Mouse (Mus musculus): ENCODE measurements around the gene Dhx8. TPM values are rescaled to one million over a fixed set of nuclear protein-coding genes. Genes with fewer than 3 reads are reported as not detected.

Gene Dhx8
- polyA plus RNA-seq, 1 experiment, result 3.8 TPM

- H3K27me3 ChIP-seq (replicated peaks), result peaks cover 2% of the 10 kb centered on the region
- no peak overlapping the region for H3K4me3 ChIP-seq (replicated peaks)
These were observed 32.7 kb upstream of the Dhx8 start for GRCm38 (mm10) chr11:101699991-101700390.

GRCm38 (mm10) chr11:101700446-101700845 is 32.3 kb upstream of the Dhx8 start:
- peaks cover 6% of the 10 kb centered on the region; the same call in 1 of the 2 replicates for H3K9me3 ChIP-seq
- TF ChIP-seq GATA1 (IDR thresholded peaks at IDR 0.05; ENCODE audit: borderline replicate concordance, low read length) (no peak), FLI1 (IDR thresholded peaks at IDR 0.05; ENCODE audit: low read length) (no peak)
- peak overlapping the region; percentile 50 for H3K4me3 ChIP-seq (replicated peaks)
- peaks cover 37% of the 10 kb centered on the region for H3K4me1 ChIP-seq
- H3K27me3 ChIP-seq (replicated peaks), result peaks cover 2% of the 10 kb centered on the region
- H3K36me3 ChIP-seq (replicated peaks; ENCODE audit: low read length), result no peaks in the 10 kb centered on the region

More at GRCm38 (mm10) chr11:101699991-101700390, 32.7 kb upstream of the Dhx8 start:
- Histone ChIP-seq H3K4me1 (peaks cover 42% of the 10 kb centered on the region), H3K36me3 (replicated peaks; ENCODE audit: low read length) (no peaks in the 10 kb centered on the region), H3K9me3 (peaks cover 6% of the 10 kb centered on the region; the same call in 1 of the 2 replicates)
- TF ChIP-seq FLI1 (IDR thresholded peaks at IDR 0.05; ENCODE audit: low read length) (no peak), GATA1 (IDR thresholded peaks at IDR 0.05; ENCODE audit: borderline replicate concordance, low read length) (no peak)

GRCm38 (mm10) chr11:101704081-101704480 is 28.6 kb upstream of the Dhx8 start:
- Histone ChIP-seq H3K27me3 (replicated peaks) (peaks cover 2% of the 10 kb centered on the region), H3K36me3 (replicated peaks; ENCODE audit: low read length) (no peaks in the 10 kb centered on the region), H3K4me1 (peaks cover 26% of the 10 kb centered on the region), H3K4me3 (replicated peaks) (no peak overlapping the region), H3K9me3 (no peaks in the 10 kb centered on the region)
- TF ChIP-seq FLI1 (IDR thresholded peaks at IDR 0.05; ENCODE audit: low read length) (no peak), GATA1 (IDR thresholded peaks at IDR 0.05; ENCODE audit: borderline replicate concordance, low read length) (no peak)

- no peak for TF ChIP-seq FLI1 (IDR thresholded peaks at IDR 0.05; ENCODE audit: low read length)
- no peak for TF ChIP-seq GATA1 (IDR thresholded peaks at IDR 0.05; ENCODE audit: borderline replicate concordance, low read length)
- H3K36me3 ChIP-seq (replicated peaks; ENCODE audit: low read length), result no peaks in the 10 kb centered on the region
- H3K27me3 ChIP-seq (replicated peaks), result peaks cover 2% of the 10 kb centered on the region
- H3K9me3 ChIP-seq, result 0 out of 2 replicates have a peak, but pooled peaks cover 3% of the 10 kb centered on the region
- peaks cover 19% of the 10 kb centered on the region for H3K4me1 ChIP-seq
- H3K4me3 ChIP-seq (replicated peaks), result no peak overlapping the region
These were observed 25.8 kb upstream of the Dhx8 start for GRCm38 (mm10) chr11:101706764-101707448.

- Histone ChIP-seq H3K36me3 (replicated peaks; ENCODE audit: low read length) (no peaks in the 10 kb centered on the region), H3K27me3 (replicated peaks) (peaks cover 2% of the 10 kb centered on the region), H3K4me3 (replicated peaks) (peak overlapping the region; percentile 72), H3K4me1 (peaks cover 19% of the 10 kb centered on the region), H3K9me3 (0 out of 2 replicates have a peak, but pooled peaks cover 3% of the 10 kb centered on the region)
- no peak for TF ChIP-seq GATA1 (IDR thresholded peaks at IDR 0.05; ENCODE audit: borderline replicate concordance, low read length)
- TF ChIP-seq FLI1 (IDR thresholded peaks at IDR 0.05; ENCODE audit: low read length), result no peak
These were observed 24.2 kb upstream of the Dhx8 start for GRCm38 (mm10) chr11:101708482-101708881.

- Histone ChIP-seq H3K27me3 (replicated peaks) (peaks cover 7% of the 10 kb centered on the region), H3K9me3 (0 out of 2 replicates have a peak, but pooled peaks cover 3% of the 10 kb centered on the region), H3K36me3 (replicated peaks; ENCODE audit: low read length) (no peaks in the 10 kb centered on the region), H3K4me3 (replicated peaks) (no peak overlapping the region), H3K4me1 (peaks cover 16% of the 10 kb centered on the region)
- no peak for TF ChIP-seq GATA1 (IDR thresholded peaks at IDR 0.05; ENCODE audit: borderline replicate concordance, low read length)
- TF ChIP-seq FLI1 (IDR thresholded peaks at IDR 0.05; ENCODE audit: low read length), result no peak
These were observed 19.9 kb upstream of the Dhx8 start for GRCm38 (mm10) chr11:101712811-101713210.

GRCm38 (mm10) chr11:101714012-101714411 is 18.7 kb upstream of the Dhx8 start:
- no peak overlapping the region for H3K4me3 ChIP-seq (replicated peaks)
- H3K9me3 ChIP-seq, result 0 out of 2 replicates have a peak, but pooled peaks cover 3% of the 10 kb centered on the region
- peaks cover 9% of the 10 kb centered on the region for H3K27me3 ChIP-seq (replicated peaks)
- no peaks in the 10 kb centered on the region for H3K36me3 ChIP-seq (replicated peaks; ENCODE audit: low read length)
- TF ChIP-seq FLI1 (IDR thresholded peaks at IDR 0.05; ENCODE audit: low read length), result no peak
- TF ChIP-seq GATA1 (IDR thresholded peaks at IDR 0.05; ENCODE audit: borderline replicate concordance, low read length), result no peak
- peaks cover 5% of the 10 kb centered on the region for H3K4me1 ChIP-seq

GRCm38 (mm10) chr11:101718324-101718723 is 14.4 kb upstream of the Dhx8 start:
- Histone ChIP-seq H3K9me3 (no peaks in the 10 kb centered on the region), H3K4me1 (peaks cover 7% of the 10 kb centered on the region), H3K4me3 (replicated peaks) (no peak overlapping the region), H3K36me3 (replicated peaks; ENCODE audit: low read length) (no peaks in the 10 kb centered on the region), H3K27me3 (replicated peaks) (peaks cover 9% of the 10 kb centered on the region)
- TF ChIP-seq GATA1 (IDR thresholded peaks at IDR 0.05; ENCODE audit: borderline replicate concordance, low read length) (no peak), FLI1 (IDR thresholded peaks at IDR 0.05; ENCODE audit: low read length) (no peak)

- Histone ChIP-seq H3K36me3 (replicated peaks; ENCODE audit: low read length) (no peaks in the 10 kb centered on the region), H3K27me3 (replicated peaks) (peaks cover 11% of the 10 kb centered on the region), H3K4me3 (replicated peaks) (peak overlapping the region; percentile 14), H3K9me3 (no peaks in the 10 kb centered on the region), H3K4me1 (peaks cover 7% of the 10 kb centered on the region)
- TF ChIP-seq GATA1 (IDR thresholded peaks at IDR 0.05; ENCODE audit: borderline replicate concordance, low read length) (no peak), FLI1 (IDR thresholded peaks at IDR 0.05; ENCODE audit: low read length) (no peak)
These were observed 12.7 kb upstream of the Dhx8 start for GRCm38 (mm10) chr11:101719986-101720520.

GRCm38 (mm10) chr11:101725043-101725442 is 7.7 kb upstream of the Dhx8 start:
- no peak for TF ChIP-seq GATA1 (IDR thresholded peaks at IDR 0.05; ENCODE audit: borderline replicate concordance, low read length)
- no peak for TF ChIP-seq FLI1 (IDR thresholded peaks at IDR 0.05; ENCODE audit: low read length)
- Histone ChIP-seq H3K36me3 (replicated peaks; ENCODE audit: low read length) (no peaks in the 10 kb centered on the region), H3K9me3 (no peaks in the 10 kb centered on the region), H3K4me3 (replicated peaks) (no peak overlapping the region), H3K27me3 (replicated peaks) (peaks cover 1% of the 10 kb centered on the region), H3K4me1 (peaks cover 4% of the 10 kb centered on the region)

Measured in megakaryocyte, embryonic 14.5 days (primary cell).